Mouse (Mus musculus): ENCODE measurements at regions not wholly inside any gene's neighbourhood (a gene's known extent, or its start where the extent isn't known, plus 50 kb on each side); places are given as distances from the start of the nearest gene placed in this dataset.

DNA sequence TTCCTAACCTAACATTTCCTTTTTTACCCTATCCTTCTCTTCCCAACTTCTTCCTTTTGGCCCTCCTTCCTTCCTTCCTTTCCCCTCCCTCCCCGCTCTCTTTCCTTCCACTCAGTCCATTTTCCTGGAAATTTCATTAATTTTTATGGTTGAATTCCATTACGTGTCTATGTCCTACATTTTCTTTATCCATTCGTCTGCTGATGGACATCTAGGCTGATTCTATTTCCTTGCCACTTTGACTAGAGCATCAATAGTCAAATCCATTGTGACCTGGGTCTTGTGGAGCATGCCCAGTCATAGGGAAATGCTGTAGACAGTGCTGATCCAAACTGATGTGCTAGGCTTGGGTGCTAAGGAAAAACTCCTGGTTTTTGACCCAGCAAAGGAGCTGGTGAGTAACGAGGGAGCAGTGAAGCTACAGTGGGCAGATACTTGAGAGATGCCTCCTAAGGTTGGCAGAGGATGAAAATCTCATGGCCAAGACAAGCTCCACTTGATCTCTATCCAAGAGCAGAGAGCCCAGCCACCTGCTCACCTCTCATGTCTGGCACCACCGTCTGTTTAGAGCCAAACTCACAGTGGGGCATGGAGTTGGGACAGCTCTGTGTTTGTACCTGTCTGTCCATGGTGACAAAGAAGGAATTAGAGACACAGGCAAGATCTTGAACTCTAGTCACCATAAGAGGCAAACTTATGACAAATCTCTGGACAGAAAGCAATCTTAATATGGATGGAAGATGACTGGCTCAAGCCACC is 57.7 kb upstream of the Kctd3 start:
- Histone ChIP-seq H3K4me2 (ENCODE audit: low read depth) (no peak overlapping the region), H3K27ac (ENCODE audit: low read depth, low read length) (no peak overlapping the region), H3K9ac (no peak overlapping the region), H3K9me3 (ENCODE audit: low read length) (no peaks in the 10 kb centered on the region), H3K36me3 (ENCODE audit: insufficient read depth) (no peaks in the 10 kb centered on the region), H3K4me1 (ENCODE audit: insufficient read depth) (no peaks in the 10 kb centered on the region), H3K4me3 (ENCODE audit: low read depth, low read length) (no peak overlapping the region), H3K27me3 (ENCODE audit: insufficient read depth, low read length) (no peaks in the 10 kb centered on the region)
- ATAC-seq (no peak), DNase-seq (no peak)
- 72% methylated on average over 5 of the region's 5 CpGs for WGBS
- TF ChIP-seq CTCF (IDR thresholded peaks at IDR 0.05; ENCODE audit: low read depth), result no peak

DNA sequence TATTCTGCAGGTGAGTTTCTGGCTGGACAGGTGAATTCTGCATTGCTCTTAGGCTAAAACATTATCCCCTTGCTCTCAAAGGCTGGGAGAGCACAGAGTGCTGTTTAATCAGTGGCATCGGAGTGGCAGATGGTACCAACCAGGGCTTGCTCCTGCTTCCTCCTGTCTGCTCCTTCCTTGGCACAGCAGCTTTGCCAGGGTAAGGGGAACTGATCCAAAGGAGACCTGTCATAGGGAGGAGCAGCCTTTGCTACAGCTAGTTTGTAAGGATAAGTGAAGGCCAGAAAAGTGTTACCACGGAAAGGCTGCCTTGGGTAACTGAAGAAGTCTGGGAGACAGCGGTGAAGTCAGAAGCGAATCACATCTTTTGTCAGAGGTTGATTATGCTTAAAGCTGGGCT is 57.0 kb upstream of the Kctd3 start:
- Histone ChIP-seq H3K4me2 (ENCODE audit: low read depth) (no peak overlapping the region), H3K9me3 (ENCODE audit: low read length) (no peaks in the 10 kb centered on the region), H3K4me1 (ENCODE audit: insufficient read depth) (no peaks in the 10 kb centered on the region), H3K27ac (ENCODE audit: low read depth, low read length) (no peak overlapping the region), H3K4me3 (ENCODE audit: low read depth, low read length) (no peak overlapping the region), H3K36me3 (ENCODE audit: insufficient read depth) (no peaks in the 10 kb centered on the region), H3K27me3 (ENCODE audit: insufficient read depth, low read length) (no peaks in the 10 kb centered on the region), H3K9ac (no peak overlapping the region)
- DNase-seq, result no peak
- 67% methylated on average over 4 of the region's 4 CpGs for WGBS
- TF ChIP-seq CTCF (IDR thresholded peaks at IDR 0.05; ENCODE audit: low read depth), result no peak
- no peak for ATAC-seq

DNA sequence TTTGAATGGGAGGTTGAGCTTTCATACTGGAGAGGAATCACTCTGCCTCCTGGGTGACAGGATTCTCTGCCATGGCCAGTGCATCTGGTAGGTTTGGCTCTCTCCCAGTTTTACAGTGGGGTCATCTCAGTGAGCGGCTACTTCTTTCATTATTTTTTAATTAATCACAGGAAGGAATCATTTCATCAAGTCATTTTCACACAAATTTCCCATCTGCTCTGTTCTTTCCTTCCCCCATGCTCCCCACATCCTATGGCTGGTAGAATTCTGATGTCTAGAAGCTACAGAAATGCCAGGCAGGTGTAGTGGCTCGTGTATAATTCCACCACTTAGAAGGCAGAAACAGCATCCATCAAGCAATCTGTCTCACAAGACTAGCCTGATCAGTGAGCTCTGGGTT is 56.1 kb upstream of the Kctd3 start:
- ATAC-seq (no peak), DNase-seq (no peak)
- Histone ChIP-seq H3K36me3 (ENCODE audit: insufficient read depth) (no peaks in the 10 kb centered on the region), H3K9ac (no peak overlapping the region), H3K27me3 (ENCODE audit: insufficient read depth, low read length) (no peaks in the 10 kb centered on the region), H3K27ac (ENCODE audit: low read depth, low read length) (no peak overlapping the region), H3K4me1 (ENCODE audit: insufficient read depth) (no peaks in the 10 kb centered on the region), H3K4me2 (ENCODE audit: low read depth) (no peak overlapping the region), H3K9me3 (ENCODE audit: low read length) (no peaks in the 10 kb centered on the region), H3K4me3 (ENCODE audit: low read depth, low read length) (no peak overlapping the region)
- no peak for TF ChIP-seq CTCF (IDR thresholded peaks at IDR 0.05; ENCODE audit: low read depth)
- 59% methylated on average over 2 of the region's 2 CpGs for WGBS

DNA sequence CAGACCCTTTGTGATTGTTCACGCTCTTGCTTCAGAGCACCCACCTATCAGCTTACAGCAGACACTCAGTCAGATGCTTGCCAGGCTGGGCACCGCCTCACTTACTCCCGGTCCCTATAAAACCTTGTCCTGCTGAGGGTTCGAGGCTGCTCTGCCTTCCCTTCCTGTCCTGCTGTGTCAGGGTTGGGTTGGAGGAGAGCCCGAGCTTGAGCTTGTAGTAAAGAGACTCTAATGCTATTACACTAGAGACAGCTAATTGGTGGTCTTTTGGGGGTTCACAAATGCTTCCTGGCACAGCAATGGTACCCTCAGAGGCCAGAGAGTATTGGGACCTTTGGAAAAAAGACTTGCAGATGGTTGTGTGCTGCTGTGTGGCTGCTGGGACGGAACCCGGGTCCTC is 55.6 kb upstream of the Kctd3 start:
- no peak overlapping the region for H3K27ac ChIP-seq (ENCODE audit: low read depth, low read length)

More for the DNA sequence above, 55.6 kb upstream of the Kctd3 start:
- Histone ChIP-seq H3K4me3 (ENCODE audit: low read depth, low read length) (no peak overlapping the region), H3K9me3 (ENCODE audit: low read length) (no peaks in the 10 kb centered on the region), H3K4me1 (ENCODE audit: insufficient read depth) (no peaks in the 10 kb centered on the region), H3K9ac (no peak overlapping the region), H3K4me2 (ENCODE audit: low read depth) (no peak overlapping the region), H3K36me3 (ENCODE audit: insufficient read depth) (no peaks in the 10 kb centered on the region), H3K27me3 (ENCODE audit: insufficient read depth, low read length) (no peaks in the 10 kb centered on the region)
- WGBS, result 70% methylated on average over 7 of the region's 7 CpGs
- DNase-seq, result no peak
- no peak for TF ChIP-seq CTCF (IDR thresholded peaks at IDR 0.05; ENCODE audit: low read depth)
- ATAC-seq, result no peak
